Mouse (Mus musculus) T-helper 17 cell (primary cell): Measurements from ENCODE around the gene Chpf2.
"Not testable (repeated sequence)": the region's sequence is repeated elsewhere in the genome, so short reads cannot be mapped to it uniquely, and the experiment has no call there.

Experiments
- in situ Hi-C, 2 experiments: fragments of 300-600 bp; cut with MboI, MseI; formaldehyde crosslinking; loops; 1 replicate in 1 of 2; 2 replicates in 1 of 2; pipeline ENCODE4 v1.15.1; 2025; ENCODE audit warnings: high pct_unique_total_duplicates in 2 of 2

Gene Chpf2

GRCm38 (mm10) chr5:24586547-24587199 is at the start of gene Chpf2:
TSS of gene Chpf2 (plus strand) at chr5:24586741.
- in situ Hi-C loops: loop anchor here in 1 of 2 experiments (25.0 kb wide), 1 partner anchor 1174 kb away; no protein-coding TSS in a partner anchor

GRCm38 (mm10) chr5:24537618-24538017 is 48.9 kb upstream of the Chpf2 start:
- in situ Hi-C loops: loop anchor here in 1 of 2 experiments (10.0 kb wide), 1 partner anchor 1993 kb away; no protein-coding TSS in a partner anchor

GRCm38 (mm10) chr5:24539571-24540296 is 46.8 kb upstream of the Chpf2 start:
- in situ Hi-C loops: loop anchor here in 1 of 2 experiments (10.0 kb wide), 1 partner anchor 1995 kb away; no protein-coding TSS in a partner anchor

- in situ Hi-C loops: no loop called here
These were observed 46.0 kb upstream of the Chpf2 start, which contains the start of gene Asb10 for GRCm38 (mm10) chr5:24540387-24541143. TSS of gene Asb10 (minus strand) at chr5:24540978.

- in situ Hi-C loops: no loop called here
These were observed 45.4 kb upstream of the Chpf2 start for GRCm38 (mm10) chr5:24541144-24541569.

- in situ Hi-C loops: no loop called here
These were observed 43.9 kb upstream of the Chpf2 start for GRCm38 (mm10) chr5:24542643-24543042.

- in situ Hi-C loops: no loop called here
These were observed 35.8 kb upstream of the Chpf2 start for GRCm38 (mm10) chr5:24550598-24551316.

GRCm38 (mm10) chr5:24551317-24551688 is 35.2 kb upstream of the Chpf2 start:
- in situ Hi-C loops: no loop called here

- in situ Hi-C loops: no loop called here
These were observed 32.8 kb upstream of the Chpf2 start for GRCm38 (mm10) chr5:24553621-24554244.

- in situ Hi-C loops: not testable (repeated sequence)
These were observed 31.2 kb upstream of the Chpf2 start for GRCm38 (mm10) chr5:24555335-24555734.

GRCm38 (mm10) chr5:24556709-24557108 is 29.8 kb upstream of the Chpf2 start, which contains the start of gene 4931409K22Rik:
TSS of gene 4931409K22Rik (minus strand) at chr5:24556809.
- in situ Hi-C loops: no loop called here

GRCm38 (mm10) chr5:24575948-24576347 is 10.6 kb upstream of the Chpf2 start:
- in situ Hi-C loops: loop anchor here in 1 of 2 experiments (25.0 kb wide), 1 partner anchor 1164 kb away; no protein-coding TSS in a partner anchor

GRCm38 (mm10) chr5:24576801-24577182 is 9.7 kb upstream of the Chpf2 start:
- in situ Hi-C loops: loop anchor here in 1 of 2 experiments (25.0 kb wide), 1 partner anchor 1164 kb away; no protein-coding TSS in a partner anchor

GRCm38 (mm10) chr5:24577183-24577929 is 9.2 kb upstream of the Chpf2 start, which contains the start of gene Abcf2:
TSS of gene Abcf2 (minus strand) at chr5:24577467.
- in situ Hi-C loops: loop anchor here in 1 of 2 experiments (25.0 kb wide), 1 partner anchor 1165 kb away; no protein-coding TSS in a partner anchor

GRCm38 (mm10) chr5:24578109-24578963 is 8.2 kb upstream of the Chpf2 start:
- in situ Hi-C loops: loop anchor here in 1 of 2 experiments (25.0 kb wide), 1 partner anchor 1166 kb away; no protein-coding TSS in a partner anchor

GRCm38 (mm10) chr5:24586106-24586505 is 435 bp upstream of the Chpf2 start:
- in situ Hi-C loops: loop anchor here in 1 of 2 experiments (25.0 kb wide), 1 partner anchor 1174 kb away; no protein-coding TSS in a partner anchor

- in situ Hi-C loops: loop anchor here in 1 of 2 experiments (25.0 kb wide), 1 partner anchor 1175 kb away; no protein-coding TSS in a partner anchor
These were observed 648 bp downstream of the Chpf2 start for GRCm38 (mm10) chr5:24587200-24587577.
